Mouse (Mus musculus) cerebellum, adult 11-12 months (tissue): ENCODE measurements around the gene Rpp14.

Experiments used
- DNase-seq: peaks from one replicate; pipeline ENCODE4 v3.0.0; 2022

Rpp14 gene

GRCm38 (mm10) chr14:8080165-8080679, at the start of gene Rpp14:
Gene Rpp14 (plus strand): TSS chr14:8080367.
- peak; percentile 93 for DNase-seq

- peak; percentile 44 for DNase-seq
Observed at GRCm38 (mm10) chr14:8030535-8030934, 49.6 kb upstream of the Rpp14 start.

- peak; percentile 80 for DNase-seq
Observed at GRCm38 (mm10) chr14:8032087-8032944, 47.9 kb upstream of the Rpp14 start.

GRCm38 (mm10) chr14:8034561-8034960, 45.6 kb upstream of the Rpp14 start:
- no peak for DNase-seq

GRCm38 (mm10) chr14:8035951-8036350, 44.2 kb upstream of the Rpp14 start:
- peak; percentile 14 for DNase-seq

- DNase-seq = peak; percentile 2
Observed at GRCm38 (mm10) chr14:8036406-8036805, 43.8 kb upstream of the Rpp14 start.

GRCm38 (mm10) chr14:8038150-8038549, 42.0 kb upstream of the Rpp14 start:
- peak; percentile 5 for DNase-seq

GRCm38 (mm10) chr14:8038791-8039448, 41.2 kb upstream of the Rpp14 start:
- DNase-seq = peak; percentile 81

GRCm38 (mm10) chr14:8040179-8040578, 40.0 kb upstream of the Rpp14 start:
- peak; percentile 24 for DNase-seq

- DNase-seq = peak; percentile 11
Observed at GRCm38 (mm10) chr14:8040911-8041678, 39.1 kb upstream of the Rpp14 start.

GRCm38 (mm10) chr14:8042120-8042519, 38.0 kb upstream of the Rpp14 start:
- DNase-seq = no peak

- DNase-seq = no peak
Observed at GRCm38 (mm10) chr14:8042577-8042976, 37.6 kb upstream of the Rpp14 start.

- peak; percentile 18 for DNase-seq
Observed at GRCm38 (mm10) chr14:8044330-8044729, 35.8 kb upstream of the Rpp14 start.

GRCm38 (mm10) chr14:8044786-8045185, 35.4 kb upstream of the Rpp14 start:
- peak; percentile 2 for DNase-seq

GRCm38 (mm10) chr14:8045187-8045846, 34.9 kb upstream of the Rpp14 start:
- DNase-seq = no peak

GRCm38 (mm10) chr14:8046839-8047238, 33.3 kb upstream of the Rpp14 start:
- no peak for DNase-seq

- no peak for DNase-seq
Observed at GRCm38 (mm10) chr14:8049334-8049733, 30.8 kb upstream of the Rpp14 start.

GRCm38 (mm10) chr14:8051869-8052268, 28.3 kb upstream of the Rpp14 start:
- DNase-seq = no peak

- no peak for DNase-seq
Observed at GRCm38 (mm10) chr14:8052661-8053060, 27.5 kb upstream of the Rpp14 start.

GRCm38 (mm10) chr14:8054310-8055102, 25.7 kb upstream of the Rpp14 start:
- no peak for DNase-seq

GRCm38 (mm10) chr14:8056076-8056475, 24.1 kb upstream of the Rpp14 start:
- DNase-seq = no peak

GRCm38 (mm10) chr14:8059938-8060337, 20.2 kb upstream of the Rpp14 start:
- no peak for DNase-seq
